Mouse (Mus musculus) left cerebral cortex, adult 18-20 months (tissue): Measurements from ENCODE around the gene Crocc2. TPM values are rescaled to one million over a fixed set of nuclear protein-coding genes. Genes with fewer than 3 reads are reported as not detected.

Experiments
- DNase-seq, 2 experiments: peaks; one replicate each; pipeline ENCODE4 v3.0.0; 2021 to 2022; ENCODE audit warnings: low spot score in 2 of 2, mixed read lengths in 1 of 2
- long read RNA-seq, 2 experiments: library from polyadenylated mRNA; stranded (forward); transcript quantifications; one replicate each; pipeline ENCODE4 v2.0.0; 2021
- total RNA-seq, 2 experiments: library from RNA; stranded (reverse); gene quantifications; 2 replicates each; pipeline ENCODE4 v1.2.3; 2021

Gene Crocc2
- total RNA-seq: under 1 TPM; 0.07 to 0.16 TPM
- long read RNA-seq, experiment 1: 0 reads
- long read RNA-seq, experiment 2: 0 reads

- DNase-seq: no peak
Measured at GRCm38 (mm10) chr1:93168295-93168775, at the start of gene Crocc2. TSS of gene Crocc2 (plus strand) at chr1:93168725.

- DNase-seq: no peak
Measured at GRCm38 (mm10) chr1:93118816-93119215, 49.7 kb upstream of the Crocc2 start.

- no peak for DNase-seq
Measured at GRCm38 (mm10) chr1:93123179-93123854, 45.2 kb upstream of the Crocc2 start.

GRCm38 (mm10) chr1:93124066-93124465 is 44.5 kb upstream of the Crocc2 start:
- DNase-seq: no peak

GRCm38 (mm10) chr1:93125256-93125655 is 43.3 kb upstream of the Crocc2 start:
- no peak for DNase-seq

- DNase-seq: no peak
Measured at GRCm38 (mm10) chr1:93128209-93128608, 40.3 kb upstream of the Crocc2 start.

- peak; percentile 78 to 84 for DNase-seq
Measured at GRCm38 (mm10) chr1:93128710-93129349, 39.7 kb upstream of the Crocc2 start.

GRCm38 (mm10) chr1:93130242-93130983 is 38.1 kb upstream of the Crocc2 start:
- peak in 1 of 2 experiments; percentile 18 for DNase-seq

- no peak for DNase-seq
Measured at GRCm38 (mm10) chr1:93132676-93133075, 35.8 kb upstream of the Crocc2 start.

- no peak for DNase-seq
Measured at GRCm38 (mm10) chr1:93135036-93135526, 33.4 kb upstream of the Crocc2 start, which contains the start of gene Agxt. TSS of gene Agxt (plus strand) at chr1:93135240.

GRCm38 (mm10) chr1:93138534-93138933 is 30.0 kb upstream of the Crocc2 start:
- DNase-seq: no peak

- DNase-seq: peak; percentile 42 to 58
Measured at GRCm38 (mm10) chr1:93139713-93140112, 28.8 kb upstream of the Crocc2 start.

- DNase-seq: no peak
Measured at GRCm38 (mm10) chr1:93142871-93143270, 25.7 kb upstream of the Crocc2 start.

GRCm38 (mm10) chr1:93144176-93144575 is 24.3 kb upstream of the Crocc2 start:
- DNase-seq: no peak

GRCm38 (mm10) chr1:93150907-93151661 is 17.4 kb upstream of the Crocc2 start:
- DNase-seq: no peak

GRCm38 (mm10) chr1:93157566-93157965 is 11.0 kb upstream of the Crocc2 start:
- DNase-seq: no peak

GRCm38 (mm10) chr1:93158916-93159315 is 9.6 kb upstream of the Crocc2 start:
- no peak for DNase-seq

GRCm38 (mm10) chr1:93159566-93160500 is 8.7 kb upstream of the Crocc2 start:
- DNase-seq: no peak

GRCm38 (mm10) chr1:93160501-93161133 is 7.9 kb upstream of the Crocc2 start, which contains the start of gene 2310007B03Rik:
TSS of gene 2310007B03Rik (minus strand) at chr1:93160948.
- DNase-seq: no peak
